Mouse (Mus musculus): ENCODE results near the gene Pou2f3. TPM values are rescaled to one million over a fixed set of nuclear protein-coding genes. Genes with fewer than 3 reads are reported as not detected.
A peak's percentile ranks its signal among the peaks of the same experiment; 100 is the strongest.
"Not testable (repeated sequence)": the region's sequence is repeated elsewhere in the genome, so short reads cannot be mapped to it uniquely, and the experiment has no call there.

The Pou2f3 gene
- polyA plus RNA-seq, 1 experiment from 2014 or later = not detected

DNA sequence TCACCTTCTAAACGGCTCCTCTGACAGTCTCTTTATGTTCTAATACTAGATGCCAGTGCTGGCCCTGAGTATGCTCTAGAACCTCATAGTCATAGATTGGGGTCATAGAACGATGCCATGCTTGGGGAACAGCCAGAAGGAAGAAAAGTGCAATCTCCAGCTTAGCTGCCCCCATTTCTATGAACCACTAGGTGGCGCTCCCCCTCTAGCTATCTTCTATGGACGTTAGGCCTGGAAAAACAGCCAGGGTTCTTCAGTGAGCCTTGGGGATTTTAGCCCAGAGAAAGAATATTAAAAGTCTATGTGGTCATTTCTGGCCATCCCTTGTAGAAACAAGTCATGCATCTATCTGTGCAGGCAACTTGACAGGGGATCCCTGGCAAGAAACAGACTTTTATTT lies 68.3 kb downstream of the Pou2f3 start:
- ATAC-seq (ENCODE audit: low FRiP score) = no peak

DNA sequence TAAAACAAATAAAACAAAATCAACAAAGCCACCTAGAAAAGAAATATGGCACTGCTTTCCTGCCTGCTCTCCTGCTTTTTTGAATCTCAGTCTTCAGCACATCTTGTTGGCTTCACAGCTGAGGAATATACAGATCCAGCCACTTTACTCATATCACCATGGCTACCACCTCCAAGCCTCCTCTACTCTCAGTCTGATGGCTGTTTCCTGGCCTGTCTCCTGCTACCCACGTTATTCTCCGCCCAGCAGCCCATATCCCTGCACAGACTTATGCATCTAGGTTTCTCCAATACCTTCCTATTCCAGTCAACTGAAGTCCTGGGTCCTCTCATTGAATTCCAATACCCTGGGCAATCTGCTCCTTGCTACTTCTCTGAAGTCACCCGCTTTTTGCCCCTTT lies 76.6 kb downstream of the Pou2f3 start:
- WGBS = 78% methylated on average over 3 of the region's 3 CpGs
- Histone ChIP-seq H3K27me3 (ENCODE audit: control insufficient read depth, insufficient read depth, low read length) (no peaks in the 10 kb centered on the region), H3K9ac (ENCODE audit: low read depth, low read length) (no peak overlapping the region), H3K4me3 (ENCODE audit: low read depth, low read length) (no peak overlapping the region), H3K4me2 (replicated peaks; ENCODE audit: low read depth, low read length) (no peak overlapping the region), H3K27ac (ENCODE audit: low read depth, low read length) (no peak overlapping the region), H3K36me3 (ENCODE audit: control insufficient read depth, insufficient read depth, low read length) (no peaks in the 10 kb centered on the region), H3K9me3 (ENCODE audit: control insufficient read depth, low read length) (no peaks in the 10 kb centered on the region), H3K4me1 (replicated peaks; ENCODE audit: control insufficient read depth, insufficient read depth, low read length) (no peaks in the 10 kb centered on the region)
- DNase-seq (ENCODE audit: low spot score) (no peak), ATAC-seq (ENCODE audit: low FRiP score) (no peak)

More for the DNA sequence above, 68.3 kb downstream of the Pou2f3 start:
- H3K4me3 ChIP-seq (ENCODE audit: low read depth, low read length) = no peak overlapping the region
- no peaks in the 10 kb centered on the region for H3K27me3 ChIP-seq (ENCODE audit: control insufficient read depth, insufficient read depth, low read length)
- no peaks in the 10 kb centered on the region for H3K9me3 ChIP-seq (ENCODE audit: control insufficient read depth, low read length)
- H3K4me2 ChIP-seq (replicated peaks; ENCODE audit: low read depth, low read length) = no peak overlapping the region
- H3K36me3 ChIP-seq (ENCODE audit: control insufficient read depth, insufficient read depth, low read length) = no peaks in the 10 kb centered on the region
- 13% methylated on average over 4 of the region's 4 CpGs for WGBS
- peak; percentile 80 for DNase-seq (ENCODE audit: low spot score)
- H3K4me1 ChIP-seq (replicated peaks; ENCODE audit: control insufficient read depth, insufficient read depth, low read length) = no peaks in the 10 kb centered on the region
- no peak overlapping the region for H3K27ac ChIP-seq (ENCODE audit: low read depth, low read length)
- no peak overlapping the region for H3K9ac ChIP-seq (ENCODE audit: low read depth, low read length)

DNA sequence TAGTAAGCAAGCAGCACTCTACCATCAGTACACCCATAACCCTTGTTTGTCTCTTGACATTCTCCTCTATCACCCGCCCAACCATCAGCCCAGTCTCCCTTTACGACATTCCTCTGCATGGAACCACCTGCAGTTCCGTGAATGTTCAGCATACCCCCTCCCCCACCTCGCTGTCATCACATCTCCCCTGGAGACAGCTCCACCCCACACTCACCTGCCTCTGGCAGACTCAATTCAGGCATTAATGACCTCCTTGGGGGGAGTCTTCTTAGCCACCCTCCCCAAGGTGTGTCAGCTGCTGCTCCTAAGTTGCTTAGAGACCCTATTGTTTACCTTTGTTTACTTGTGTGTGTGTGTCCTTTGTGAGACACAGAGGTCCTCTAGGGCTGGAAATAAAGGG lies 77.8 kb downstream of the Pou2f3 start:
- no peak for ATAC-seq (ENCODE audit: low FRiP score)
- no peaks in the 10 kb centered on the region for H3K36me3 ChIP-seq (ENCODE audit: control insufficient read depth, insufficient read depth, low read length)
- no peak for DNase-seq (ENCODE audit: low spot score)
- no peak overlapping the region for H3K27ac ChIP-seq (ENCODE audit: low read depth, low read length)
- no peaks in the 10 kb centered on the region for H3K9me3 ChIP-seq (ENCODE audit: control insufficient read depth, low read length)
- no peak overlapping the region for H3K4me3 ChIP-seq (ENCODE audit: low read depth, low read length)
- no peak overlapping the region for H3K9ac ChIP-seq (ENCODE audit: low read depth, low read length)
- H3K4me1 ChIP-seq (replicated peaks; ENCODE audit: control insufficient read depth, insufficient read depth, low read length) = no peaks in the 10 kb centered on the region
- WGBS = 33% methylated on average over 4 of the region's 4 CpGs
- no peak overlapping the region for H3K4me2 ChIP-seq (replicated peaks; ENCODE audit: low read depth, low read length)
- H3K27me3 ChIP-seq (ENCODE audit: control insufficient read depth, insufficient read depth, low read length) = no peaks in the 10 kb centered on the region

DNA sequence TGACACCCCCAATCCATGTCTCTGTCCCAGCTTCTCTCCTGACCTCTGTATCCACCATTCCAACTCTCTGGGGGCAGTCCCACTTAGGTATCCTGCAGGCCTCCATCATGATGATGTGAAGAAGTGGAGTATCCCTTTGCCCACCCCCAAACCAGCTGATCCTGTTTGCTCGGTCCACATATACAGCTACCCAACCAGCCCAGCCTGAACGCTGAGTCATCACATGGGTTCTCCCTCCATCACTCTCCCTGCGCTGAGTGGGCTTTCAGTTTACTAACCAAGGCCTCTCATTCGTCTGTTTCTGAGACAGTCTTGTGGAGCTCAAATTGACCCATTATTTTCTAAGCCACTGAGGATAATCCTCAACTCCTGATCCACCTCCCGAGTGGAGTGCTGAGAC lies 78.2 kb downstream of the Pou2f3 start:
- WGBS = 77% methylated on average over 5 of the region's 5 CpGs
- Histone ChIP-seq H3K4me3 (ENCODE audit: low read depth, low read length) (no peak overlapping the region), H3K4me1 (replicated peaks; ENCODE audit: control insufficient read depth, insufficient read depth, low read length) (no peaks in the 10 kb centered on the region), H3K9ac (ENCODE audit: low read depth, low read length) (no peak overlapping the region), H3K27me3 (ENCODE audit: control insufficient read depth, insufficient read depth, low read length) (no peaks in the 10 kb centered on the region), H3K9me3 (ENCODE audit: control insufficient read depth, low read length) (no peaks in the 10 kb centered on the region), H3K27ac (ENCODE audit: low read depth, low read length) (no peak overlapping the region), H3K4me2 (replicated peaks; ENCODE audit: low read depth, low read length) (no peak overlapping the region), H3K36me3 (ENCODE audit: control insufficient read depth, insufficient read depth, low read length) (no peaks in the 10 kb centered on the region)
- ATAC-seq (ENCODE audit: low FRiP score) (no peak), DNase-seq (ENCODE audit: low spot score) (no peak)

DNA sequence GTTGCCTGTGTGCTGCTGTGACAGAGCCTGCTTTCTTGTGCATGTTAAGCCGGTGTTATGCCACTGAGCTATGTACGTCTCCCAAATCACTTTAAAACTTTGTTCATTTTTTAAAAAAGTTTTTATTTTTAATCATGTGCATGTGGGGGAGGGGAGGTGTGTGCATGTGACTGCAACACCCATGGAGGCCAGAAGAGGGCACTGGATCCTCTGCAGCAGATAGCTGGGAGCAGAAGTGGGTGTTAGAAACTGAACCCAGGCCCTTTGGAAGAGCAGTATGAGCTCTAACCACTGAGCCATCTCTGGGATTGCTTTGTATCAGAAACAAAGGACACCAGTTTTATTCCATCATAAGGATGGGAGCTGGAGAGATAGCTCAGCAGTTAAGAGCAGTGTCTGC lies 79.5 kb downstream of the Pou2f3 start:
- no peak for DNase-seq (ENCODE audit: low spot score)
- Histone ChIP-seq H3K4me2 (replicated peaks; ENCODE audit: low read depth, low read length) (no peak overlapping the region), H3K9me3 (ENCODE audit: control insufficient read depth, low read length) (no peaks in the 10 kb centered on the region), H3K4me1 (replicated peaks; ENCODE audit: control insufficient read depth, insufficient read depth, low read length) (no peaks in the 10 kb centered on the region), H3K27me3 (ENCODE audit: control insufficient read depth, insufficient read depth, low read length) (no peaks in the 10 kb centered on the region), H3K9ac (ENCODE audit: low read depth, low read length) (no peak overlapping the region), H3K27ac (ENCODE audit: low read depth, low read length) (no peak overlapping the region), H3K4me3 (ENCODE audit: low read depth, low read length) (no peak overlapping the region), H3K36me3 (ENCODE audit: control insufficient read depth, insufficient read depth, low read length) (no peaks in the 10 kb centered on the region)
- ATAC-seq (ENCODE audit: low FRiP score) = no peak
- WGBS = 91% methylated on average over 2 of the region's 2 CpGs

DNA sequence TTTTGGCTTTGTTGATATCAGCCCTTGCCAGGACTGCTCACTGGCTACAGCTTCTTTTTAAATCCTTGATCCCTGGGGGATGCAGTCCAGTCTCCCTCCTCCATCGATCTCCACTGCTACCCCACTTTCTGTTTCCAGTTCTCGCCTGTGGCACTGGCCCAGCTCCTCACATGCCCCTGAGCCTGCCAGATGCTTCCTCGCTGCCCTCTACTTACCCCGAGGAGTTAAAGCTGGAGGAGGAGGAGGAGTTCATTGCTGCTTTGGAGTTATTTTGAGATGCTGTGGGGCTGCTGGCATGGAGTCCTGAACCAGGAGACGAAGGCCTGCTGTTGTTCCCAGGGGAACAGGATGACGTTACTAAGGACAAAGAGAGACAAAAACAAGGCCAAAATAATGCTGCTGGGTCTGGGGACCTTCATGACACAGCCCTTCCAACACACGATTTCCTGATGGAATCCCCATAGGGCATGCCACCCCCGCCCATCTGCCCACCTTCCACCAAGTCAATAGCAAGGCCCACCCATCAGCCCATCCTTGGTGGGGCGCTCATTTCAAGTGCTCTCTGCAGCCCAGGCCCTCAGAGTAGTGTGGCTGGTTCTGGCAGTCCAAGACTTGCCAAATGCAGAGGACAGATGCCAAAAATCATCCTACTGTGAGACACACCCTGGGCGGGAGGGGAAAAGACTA lies 82.9 kb downstream of the Pou2f3 start:
- H3K27me3 ChIP-seq (ENCODE audit: control insufficient read depth, insufficient read depth, low read length) = no peaks in the 10 kb centered on the region
- no peak overlapping the region for H3K9ac ChIP-seq (ENCODE audit: low read depth, low read length)
- no peak overlapping the region for H3K27ac ChIP-seq (ENCODE audit: low read depth, low read length)
- no peaks in the 10 kb centered on the region for H3K36me3 ChIP-seq (ENCODE audit: control insufficient read depth, insufficient read depth, low read length)
- H3K4me2 ChIP-seq (replicated peaks; ENCODE audit: low read depth, low read length) = no peak overlapping the region
- no peak for ATAC-seq (ENCODE audit: low FRiP score)
- no peak overlapping the region for H3K4me3 ChIP-seq (ENCODE audit: low read depth, low read length)
- H3K9me3 ChIP-seq (ENCODE audit: control insufficient read depth, low read length) = no peaks in the 10 kb centered on the region
- H3K4me1 ChIP-seq (replicated peaks; ENCODE audit: control insufficient read depth, insufficient read depth, low read length) = no peaks in the 10 kb centered on the region
- DNase-seq (ENCODE audit: low spot score) = no peak
- 75% methylated on average over 10 of the region's 10 CpGs for WGBS

DNA sequence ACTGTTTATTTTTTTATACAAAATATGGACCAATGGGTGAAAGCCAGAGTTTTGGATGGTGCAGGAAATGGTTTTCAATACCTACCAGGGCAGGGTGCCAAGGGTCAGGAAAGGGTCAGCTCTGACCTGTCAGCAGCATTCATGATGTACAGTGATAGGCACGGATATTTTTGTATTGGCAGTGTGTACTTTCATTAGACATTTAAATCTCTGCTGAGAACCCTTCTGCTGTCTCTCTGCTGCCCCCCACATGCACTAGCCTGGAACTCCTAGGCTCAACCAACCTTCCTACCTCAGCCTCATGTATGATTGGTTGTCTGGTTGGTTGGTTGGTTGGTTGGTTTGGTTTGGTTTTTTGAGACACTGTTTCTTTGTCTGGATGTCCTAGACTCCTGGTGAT lies 87.8 kb downstream of the Pou2f3 start:
- no peaks in the 10 kb centered on the region for H3K36me3 ChIP-seq (ENCODE audit: control insufficient read depth, insufficient read depth, low read length)
- H3K27me3 ChIP-seq (ENCODE audit: control insufficient read depth, insufficient read depth, low read length) = no peaks in the 10 kb centered on the region
- no peaks in the 10 kb centered on the region for H3K9me3 ChIP-seq (ENCODE audit: control insufficient read depth, low read length)
- no peak overlapping the region for H3K9ac ChIP-seq (ENCODE audit: low read depth, low read length)
- no peak overlapping the region for H3K27ac ChIP-seq (ENCODE audit: low read depth, low read length)
- no peak overlapping the region for H3K4me2 ChIP-seq (replicated peaks; ENCODE audit: low read depth, low read length)
- no peak for ATAC-seq (ENCODE audit: low FRiP score)
- H3K4me3 ChIP-seq (ENCODE audit: low read depth, low read length) = no peak overlapping the region
- WGBS = 31% methylated on average over 1 of the region's 1 CpGs
- DNase-seq (ENCODE audit: low spot score) = no peak
- no peaks in the 10 kb centered on the region for H3K4me1 ChIP-seq (replicated peaks; ENCODE audit: control insufficient read depth, insufficient read depth, low read length)

DNA sequence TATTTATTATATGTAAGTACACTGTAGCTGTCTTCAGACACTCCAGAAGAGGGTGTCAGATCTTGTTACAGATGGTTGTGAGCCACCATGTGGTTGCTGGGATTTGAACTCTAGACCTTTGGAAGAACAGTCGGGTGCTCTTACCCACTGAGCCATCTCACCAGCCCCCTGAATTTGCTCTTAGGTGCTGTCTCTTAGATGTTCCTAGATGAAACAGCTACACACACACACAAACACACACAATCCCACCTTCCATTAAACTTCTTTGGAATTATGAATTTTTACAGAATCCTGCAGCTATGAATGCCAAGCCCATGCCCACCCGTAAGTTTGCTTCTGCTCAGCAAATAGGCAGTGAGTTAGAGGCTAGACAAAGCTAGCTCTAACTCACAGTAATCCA lies 88.2 kb downstream of the Pou2f3 start:
- H3K27ac ChIP-seq (ENCODE audit: low read depth, low read length); H3K9ac ChIP-seq (ENCODE audit: low read depth, low read length); H3K27me3 ChIP-seq (ENCODE audit: control insufficient read depth, insufficient read depth, low read length); H3K4me3 ChIP-seq (ENCODE audit: low read depth, low read length); H3K9me3 ChIP-seq (ENCODE audit: control insufficient read depth, low read length); H3K4me1 ChIP-seq (replicated peaks; ENCODE audit: control insufficient read depth, insufficient read depth, low read length); H3K4me2 ChIP-seq (replicated peaks; ENCODE audit: low read depth, low read length); ATAC-seq (ENCODE audit: low FRiP score); DNase-seq (ENCODE audit: low spot score); H3K36me3 ChIP-seq (ENCODE audit: control insufficient read depth, insufficient read depth, low read length): not testable (repeated sequence)
- 93% methylated on average over 2 of the region's 2 CpGs for WGBS

DNA sequence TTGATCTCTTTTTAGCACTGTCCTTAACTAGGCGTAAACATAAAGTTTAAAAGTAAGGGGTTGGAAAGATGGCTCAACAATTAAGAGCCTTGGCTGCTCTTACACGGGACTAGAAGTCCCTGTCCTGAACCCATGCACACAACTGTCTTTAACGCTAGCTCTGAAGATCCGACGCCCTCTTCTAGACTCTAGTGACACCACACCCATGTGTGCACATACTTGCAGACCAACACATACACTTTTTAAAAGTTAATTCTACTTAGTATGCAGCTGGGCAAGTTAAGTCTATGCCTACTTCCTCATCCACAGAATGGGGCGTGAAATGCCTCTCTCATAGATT lies 93.2 kb downstream of the Pou2f3 start:
- no peak overlapping the region for H3K4me2 ChIP-seq (replicated peaks; ENCODE audit: low read depth, low read length)
- H3K27me3 ChIP-seq (ENCODE audit: control insufficient read depth, insufficient read depth, low read length) = no peaks in the 10 kb centered on the region
- H3K4me1 ChIP-seq (replicated peaks; ENCODE audit: control insufficient read depth, insufficient read depth, low read length) = no peaks in the 10 kb centered on the region; the same call in 1 of the 2 replicates
- no peak overlapping the region for H3K9ac ChIP-seq (ENCODE audit: low read depth, low read length)
- H3K4me3 ChIP-seq (ENCODE audit: low read depth, low read length) = no peak overlapping the region
- DNase-seq (ENCODE audit: low spot score) (no peak), ATAC-seq (ENCODE audit: low FRiP score) (no peak)
- H3K9me3 ChIP-seq (ENCODE audit: control insufficient read depth, low read length) = no peaks in the 10 kb centered on the region
- H3K36me3 ChIP-seq (ENCODE audit: control insufficient read depth, insufficient read depth, low read length) = no peaks in the 10 kb centered on the region
- WGBS = 89% methylated on average over 6 of the region's 6 CpGs
- H3K27ac ChIP-seq (ENCODE audit: low read depth, low read length) = no peak overlapping the region
